Mouse (Mus musculus) bone marrow macrophage, adult 2 months (primary cell): ENCODE data around the gene Paox.

ENCODE experiments used
- CTCF ChIP-seq: IDR thresholded peaks from 2 replicates; pipeline ENCODE4 v1.5.1; 2012; ENCODE audit warnings: low read depth, mild to moderate bottlenecking, low read length, moderate library complexity
- POLR2A ChIP-seq: IDR thresholded peaks from 2 replicates; pipeline ENCODE4 v1.6.1; 2012; ENCODE audit warnings: mild to moderate bottlenecking, low read depth, low read length, borderline replicate concordance

DNA sequence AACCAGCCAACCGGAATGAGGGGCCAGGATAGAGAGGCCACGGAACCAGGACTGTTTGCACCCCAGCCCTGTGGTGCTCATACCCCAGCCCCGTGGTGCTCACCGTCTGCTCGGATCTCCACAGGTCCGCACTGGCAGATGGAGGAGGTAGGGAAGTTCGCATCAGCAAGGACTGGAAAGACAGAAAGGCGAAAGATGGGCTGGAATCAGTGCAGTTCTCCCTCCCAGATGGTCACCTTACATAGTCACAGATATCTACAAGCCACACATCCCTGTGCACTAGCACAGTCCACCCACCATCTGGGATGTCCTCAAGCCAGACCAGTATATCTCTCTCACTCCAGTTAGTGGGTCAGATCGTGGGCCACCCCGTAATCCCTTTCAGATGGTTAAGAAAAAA is 14.1 kb upstream of the Paox start:
- TF ChIP-seq POLR2A (no peak), CTCF (no peak)
